Mouse (Mus musculus): Measurements from ENCODE around the gene Pdgfc. TPM values are rescaled to one million over a fixed set of nuclear protein-coding genes. Genes with fewer than 3 reads are reported as not detected.

The Pdgfc gene
- polyA plus RNA-seq, 1 experiment from 2014 or later, result 64.7 TPM

Other genes with a start within 250 kb of the Pdgfc start
- gene Gria2, start 233.6 kb upstream of the Pdgfc start, polyA plus RNA-seq (2014; fragmentation: Nextera tagmentation; extraction: Ambion mirVana), result 4.8 and 6.0 TPM in 2 replicates
- 14.6 and 15.6 TPM in 2 replicates for gene Glrb, start 122.8 kb upstream of the Pdgfc start, polyA plus RNA-seq (2014; fragmentation: Nextera tagmentation; extraction: Ambion mirVana)

Measured in embryonic facial prominence, embryonic 11.5 days (tissue).